Comparison of ENCODE assay signal across 8 mouse cellular contexts in genomic region chr8:70897681-70898413, GRCm38 (mm10). TPM values are rescaled to one million over a fixed set of nuclear protein-coding genes. Genes with fewer than 3 reads are reported as not detected.
DNase-seq lines count a peak whose midpoint lies in the region; ATAC-seq lines count a peak whose summit lies in the region.

No protein-coding gene starts in this region.

- H3K4me3 ChIP-seq in hindbrain, embryonic 16.5 days (ENCODE audit: low read length), result peak overlapping the region; percentile 82

- ATAC-seq in hindbrain, embryonic 16.5 days, result peak; percentile 41

- H3K27ac ChIP-seq in hindbrain, embryonic 16.5 days (ENCODE audit: low read depth, low read length), result peak overlapping the region; percentile 72

- H3K4me2 ChIP-seq in hindbrain, embryonic 16.5 days (ENCODE audit: low read length), result peak overlapping the region; percentile 80

- peak; percentile 85 for DNase-seq in R1 (ENCODE audit: low read depth, low spot score)
- peak; percentile 95 to 96 for DNase-seq in cerebellum, postnatal 14 days
- DNase-seq in gastrocnemius, adult 18-20 months (ENCODE audit: low spot score), result peak; percentile 88
- DNase-seq in left cerebral cortex, adult 11 months (ENCODE audit: low spot score), result peak; percentile 74
- DNase-seq in lung, postnatal 36 days, result peak; percentile 93
- DNase-seq in right cerebral cortex, adult 18-20 months, result peak; percentile 83
- DNase-seq in urinary bladder, adult 2 months (ENCODE audit: low spot score), result peak; percentile 81

- peaks cover 23% of the 10 kb centered on the region for H3K27me3 ChIP-seq in hindbrain, embryonic 16.5 days (replicated peaks; ENCODE audit: control insufficient read depth, insufficient read depth, low read length)

- peak overlapping the region; percentile 76 for H3K9ac ChIP-seq in hindbrain, embryonic 16.5 days (ENCODE audit: low read depth, low read length)

- peaks cover 10% of the 10 kb centered on the region for H3K4me1 ChIP-seq in hindbrain, embryonic 16.5 days (ENCODE audit: control insufficient read depth, insufficient read depth, low read depth, low read length)

- H3K36me3 ChIP-seq in hindbrain, embryonic 16.5 days (ENCODE audit: control insufficient read depth, insufficient read depth, low read length), result peaks cover 25% of the 10 kb centered on the region

- no peaks in the 10 kb centered on the region for H3K9me3 ChIP-seq in hindbrain, embryonic 16.5 days (ENCODE audit: control insufficient read depth, low read length)

- WGBS in hindbrain, embryonic 16.5 days, result under 1% methylated on average over 20 of the region's 20 CpGs

RNA-seq across cellular contexts. Expression of gene Rpl18a, which starts 0.6 kb away (rescaled TPM):
- total RNA-seq in gastrocnemius, adult 18-20 months (2021), result 1,000 to 10,000 TPM; 1,014 to 1,053 TPM
- 1,821 and 2,018 TPM in 2 replicates for polyA plus RNA-seq in hindbrain, embryonic 16.5 days (2015; fragmentation: Nextera tagmentation; extraction: Ambion mirVana)
- 3,950 and 3,976 TPM in 2 replicates for polyA plus RNA-seq in urinary bladder, adult 2 months (2012; rRNA removed)

RNA-seq across cellular contexts. Expression of gene Slc5a5, which starts 5.3 kb away (rescaled TPM):
- total RNA-seq in gastrocnemius, adult 18-20 months (2021), result under 1 TPM in 1 of 2 experiments, not detected in 1; 0.07 TPM
- 2.4 and 3.1 TPM in 2 replicates for polyA plus RNA-seq in hindbrain, embryonic 16.5 days (2015; fragmentation: Nextera tagmentation; extraction: Ambion mirVana)
- 1.7 and 2.3 TPM in 2 replicates for polyA plus RNA-seq in urinary bladder, adult 2 months (2012; rRNA removed)

RNA-seq across cellular contexts. Expression of gene Map1s, which starts 7.9 kb away (rescaled TPM):
- total RNA-seq in gastrocnemius, adult 18-20 months (2021), result 10 to 100 TPM in 1 of 2 experiments, 1 to 10 TPM in 1; 9.4 to 13.7 TPM
- 57.8 and 71.4 TPM in 2 replicates for polyA plus RNA-seq in hindbrain, embryonic 16.5 days (2015; fragmentation: Nextera tagmentation; extraction: Ambion mirVana)
- 30.8 and 34.4 TPM in 2 replicates for polyA plus RNA-seq in urinary bladder, adult 2 months (2012; rRNA removed)

RNA-seq across cellular contexts. Expression of gene Ccdc124, which starts 24.1 kb away (rescaled TPM):
- total RNA-seq in gastrocnemius, adult 18-20 months (2021), result 10 to 100 TPM; 72.6 to 76.5 TPM
- 168 and 190 TPM in 2 replicates for polyA plus RNA-seq in hindbrain, embryonic 16.5 days (2015; fragmentation: Nextera tagmentation; extraction: Ambion mirVana)
- polyA plus RNA-seq in urinary bladder, adult 2 months (2012; rRNA removed), result 70.9 and 74.6 TPM in 2 replicates

RNA-seq across cellular contexts. Expression of gene Kcnn1, which starts 34.8 kb away (rescaled TPM):
- total RNA-seq in gastrocnemius, adult 18-20 months (2021), result 10 to 100 TPM; 18.2 to 21.1 TPM
- 16.3 and 18.5 TPM in 2 replicates for polyA plus RNA-seq in hindbrain, embryonic 16.5 days (2015; fragmentation: Nextera tagmentation; extraction: Ambion mirVana)
- polyA plus RNA-seq in urinary bladder, adult 2 months (2012; rRNA removed), result 5.5 and 5.6 TPM in 2 replicates

Comparison
In these comparisons a context has a peak if more than half of its experiments do, and no peak if none do; other contexts are left out.
1. Peak in every context shown above with its lines: DNase-seq, ATAC-seq, H3K4me3 ChIP-seq and H3K27ac ChIP-seq.